Comparison of ENCODE assay signal across 16 mouse cellular contexts in the genomic region with DNA sequence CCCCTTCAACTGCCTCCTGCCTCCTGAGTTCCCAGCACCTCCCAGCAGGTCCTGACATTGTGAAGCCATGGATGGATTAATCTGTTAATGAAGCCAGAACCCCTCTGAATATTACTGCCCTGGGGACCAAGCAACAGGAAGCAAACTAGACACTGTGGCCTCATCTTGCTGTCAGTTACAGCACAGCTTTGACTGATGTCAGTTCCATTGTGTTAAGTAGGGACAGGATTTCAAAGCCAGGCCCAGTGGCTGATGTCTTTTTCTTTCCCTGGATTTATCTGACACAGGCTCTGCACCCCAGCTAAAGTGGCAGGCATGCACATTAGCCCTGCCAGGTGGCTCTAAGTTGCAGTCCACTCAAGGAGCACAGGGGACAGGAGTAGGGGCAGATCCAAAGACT. TPM values are rescaled to one million over a fixed set of nuclear protein-coding genes. Genes with fewer than 3 reads are reported as not detected.
DNase-seq lines count a peak whose midpoint lies in the region; ATAC-seq and TF ChIP-seq lines count a peak whose summit lies in the region.
"Had no signal": no experiment of that assay in that cellular context is flagged by ENCODE, and none has a peak within 500 bp of the region (broad histone marks: within the 10 kb centered on the region; RNA-seq: fewer than 3 reads in every experiment).

No protein-coding gene starts in this region.

- no peaks in the 10 kb centered on the region for H3K27me3 ChIP-seq in hindbrain, embryonic 10.5 days (ENCODE audit: insufficient read depth, poor library complexity, severe bottlenecking)
- H3K27me3 ChIP-seq in hindbrain, embryonic 14.5 days (ENCODE audit: control insufficient read depth, insufficient read depth, low read length): no peaks in the 10 kb centered on the region
- no peaks in the 10 kb centered on the region for H3K27me3 ChIP-seq in lung, postnatal 0 days (replicated peaks; ENCODE audit: insufficient read depth, low read length)
- H3K27me3 ChIP-seq: embryonic facial prominence, embryonic 13.5 days; liver, embryonic 12.5 days; neural tube, embryonic 13.5 days had no signal

- DNase-seq in gastrocnemius, adult 2 months: no peak
- no peak for DNase-seq in gastrocnemius, adult 18-20 months (ENCODE audit: low spot score)
- DNase-seq in hindbrain, embryonic 10.5 days (ENCODE audit: low spot score): no peak
- DNase-seq in hindbrain, embryonic 14.5 days (ENCODE audit: low spot score): no peak
- peak; percentile 21 for DNase-seq in lung, postnatal 0 days (ENCODE audit: low spot score)
- DNase-seq in lung, postnatal 25 days (ENCODE audit: low spot score): no peak
- DNase-seq in embryo, embryonic 9.5 days (ENCODE audit: extremely low spot score): no peak
- DNase-seq: gastrocnemius, postnatal 10 days; thymus, postnatal 25 days had no signal

- peak overlapping the region; percentile 89 for H3K27ac ChIP-seq in gastrocnemius, adult 2 months
- H3K27ac ChIP-seq in hindbrain, embryonic 10.5 days: peak overlapping the region; percentile 66; the same call in 1 of the 2 replicates
- H3K27ac ChIP-seq in hindbrain, embryonic 14.5 days: no peak overlapping the region
- peak overlapping the region; percentile 33; the same call in 1 of the 2 replicates for H3K27ac ChIP-seq in lung, postnatal 0 days (ENCODE audit: low read length)
- H3K27ac ChIP-seq: embryonic facial prominence, embryonic 13.5 days; liver, embryonic 12.5 days; neural tube, embryonic 13.5 days had no signal

- no peak for ATAC-seq in hindbrain, embryonic 14.5 days (ENCODE audit: low FRiP score)
- peak; percentile 51 for ATAC-seq in lung, postnatal 0 days

- TF ChIP-seq CTCF in gastrocnemius, adult 2 months (IDR thresholded peaks at IDR 0.05): no peak
- no peak for TF ChIP-seq CTCF in lung, postnatal 0 days (IDR thresholded peaks at IDR 0.05)

- TF ChIP-seq EP300 in lung, postnatal 0 days (IDR thresholded peaks at IDR 0.05): no peak

- H3K4me2 ChIP-seq in hindbrain, embryonic 14.5 days (replicated peaks): no peak overlapping the region
- no peak overlapping the region for H3K4me2 ChIP-seq in lung, postnatal 0 days (replicated peaks; ENCODE audit: low read depth, low read length)
- H3K4me2 ChIP-seq: embryonic facial prominence, embryonic 13.5 days; liver, embryonic 12.5 days; lung, embryonic 14.5 days; midbrain, embryonic 11.5 days; neural tube, embryonic 13.5 days had no signal

- H3K4me3 ChIP-seq in gastrocnemius, adult 2 months: no peak overlapping the region
- H3K4me3 ChIP-seq in hindbrain, embryonic 10.5 days: no peak overlapping the region
- H3K4me3 ChIP-seq in hindbrain, embryonic 14.5 days (replicated peaks; ENCODE audit: low read length): no peak overlapping the region
- H3K4me3 ChIP-seq in lung, postnatal 0 days (ENCODE audit: low read depth, low read length): no peak overlapping the region
- H3K4me3 ChIP-seq: embryonic facial prominence, embryonic 13.5 days; liver, embryonic 12.5 days; neural tube, embryonic 13.5 days had no signal

- peaks cover 15% of the 10 kb centered on the region for H3K4me1 ChIP-seq in hindbrain, embryonic 10.5 days (replicated peaks)
- H3K4me1 ChIP-seq in hindbrain, embryonic 14.5 days (replicated peaks; ENCODE audit: control insufficient read depth, insufficient read depth, low read length): no peaks in the 10 kb centered on the region
- H3K4me1 ChIP-seq in lung, postnatal 0 days (ENCODE audit: insufficient read depth, low read depth, low read length): peaks cover 3% of the 10 kb centered on the region; the same call in 1 of the 2 replicates
- H3K4me1 ChIP-seq: embryonic facial prominence, embryonic 13.5 days; neural tube, embryonic 13.5 days had no signal

- H3K36me3 ChIP-seq in hindbrain, embryonic 10.5 days: no peaks in the 10 kb centered on the region
- no peaks in the 10 kb centered on the region for H3K36me3 ChIP-seq in hindbrain, embryonic 14.5 days (replicated peaks; ENCODE audit: control insufficient read depth, insufficient read depth)
- no peaks in the 10 kb centered on the region for H3K36me3 ChIP-seq in lung, postnatal 0 days (ENCODE audit: insufficient read depth, low read length)
- H3K36me3 ChIP-seq: embryonic facial prominence, embryonic 13.5 days; liver, embryonic 12.5 days; neural tube, embryonic 13.5 days had no signal

- H3K9ac ChIP-seq in hindbrain, embryonic 14.5 days: no peak overlapping the region
- H3K9ac ChIP-seq in lung, postnatal 0 days (replicated peaks; ENCODE audit: low read depth): no peak overlapping the region
- H3K9ac ChIP-seq: embryonic facial prominence, embryonic 13.5 days; liver, embryonic 12.5 days; lung, embryonic 14.5 days; neural tube, embryonic 13.5 days had no signal

- no peaks in the 10 kb centered on the region for H3K9me3 ChIP-seq in hindbrain, embryonic 10.5 days
- no peaks in the 10 kb centered on the region for H3K9me3 ChIP-seq in hindbrain, embryonic 14.5 days (ENCODE audit: control insufficient read depth, low read length)
- no peaks in the 10 kb centered on the region for H3K9me3 ChIP-seq in lung, postnatal 0 days (ENCODE audit: low read length)
- H3K9me3 ChIP-seq: embryonic facial prominence, embryonic 13.5 days; liver, embryonic 12.5 days; neural tube, embryonic 13.5 days had no signal

- intact Hi-C loops in gastrocnemius, adult 2 months (cut with DNase I): no loop called here

RNA-seq across cellular contexts. Expression of a gene that starts 12.4 kb away (rescaled TPM):
- 10 to 100 TPM; 17.4 to 29.0 TPM for total RNA-seq in gastrocnemius, adult 2 months (2021)
- total RNA-seq in gastrocnemius, adult 18-20 months (2021): 10 to 100 TPM; 17.9 to 19.5 TPM
- 22.2 and 23.0 TPM in 2 replicates for polyA plus RNA-seq in hindbrain, embryonic 10.5 days (2016; fragmentation: Nextera tagmentation; extraction: Ambion mirVana)
- 17.4 and 18.3 TPM in 2 replicates for polyA plus RNA-seq in hindbrain, embryonic 14.5 days (2014; fragmentation: Nextera tagmentation; extraction: Ambion mirVana)
- polyA plus RNA-seq in lung, postnatal 0 days (2015; fragmentation: Nextera tagmentation; extraction: Ambion mirVana): 9.1 and 12.1 TPM in 2 replicates

RNA-seq across cellular contexts. Expression of a gene that starts 12.7 kb away (rescaled TPM):
- total RNA-seq in gastrocnemius, adult 2 months (2021): 100 to 1,000 TPM; 110 to 122 TPM
- 100 to 1,000 TPM; 119 to 128 TPM for total RNA-seq in gastrocnemius, adult 18-20 months (2021)
- polyA plus RNA-seq in hindbrain, embryonic 10.5 days (2016; fragmentation: Nextera tagmentation; extraction: Ambion mirVana): 89.7 and 93.6 TPM in 2 replicates
- polyA plus RNA-seq in hindbrain, embryonic 14.5 days (2014; fragmentation: Nextera tagmentation; extraction: Ambion mirVana): 71.3 and 74.9 TPM in 2 replicates
- 70.5 and 81.6 TPM in 2 replicates for polyA plus RNA-seq in lung, postnatal 0 days (2015; fragmentation: Nextera tagmentation; extraction: Ambion mirVana)

RNA-seq across cellular contexts. Expression of a gene that starts 44.0 kb away (rescaled TPM):
- 10 to 100 TPM in 1 of 2 experiments, 1 to 10 TPM in 1; 3.8 to 10.4 TPM for total RNA-seq in gastrocnemius, adult 2 months (2021)
- 1 to 10 TPM; 6.2 to 6.5 TPM for total RNA-seq in gastrocnemius, adult 18-20 months (2021)
- polyA plus RNA-seq in hindbrain, embryonic 10.5 days (2016; fragmentation: Nextera tagmentation; extraction: Ambion mirVana): 0.13 and 0.17 TPM in 2 replicates
- 0.47 and 0.51 TPM in 2 replicates for polyA plus RNA-seq in hindbrain, embryonic 14.5 days (2014; fragmentation: Nextera tagmentation; extraction: Ambion mirVana)
- 0.44 and 0.73 TPM in 2 replicates for polyA plus RNA-seq in lung, postnatal 0 days (2015; fragmentation: Nextera tagmentation; extraction: Ambion mirVana)
- total RNA-seq: monocyte, adult 5-6 weeks had no signal
- polyA plus RNA-seq: limb, embryonic 11.5 days; liver, embryonic 12.5 days had no signal
